Mouse (Mus musculus) right cerebral cortex, postnatal 10 days (tissue): ENCODE measurements around the gene Zfpm1.
A peak's percentile ranks its signal among the peaks of the same experiment; 100 is the strongest.

ENCODE experiments used
- DNase-seq, 2 experiments: peaks; one replicate each; pipeline ENCODE4 v3.0.0; 2021; ENCODE audit warnings: low spot score in 2 of 2

Gene Zfpm1

DNA sequence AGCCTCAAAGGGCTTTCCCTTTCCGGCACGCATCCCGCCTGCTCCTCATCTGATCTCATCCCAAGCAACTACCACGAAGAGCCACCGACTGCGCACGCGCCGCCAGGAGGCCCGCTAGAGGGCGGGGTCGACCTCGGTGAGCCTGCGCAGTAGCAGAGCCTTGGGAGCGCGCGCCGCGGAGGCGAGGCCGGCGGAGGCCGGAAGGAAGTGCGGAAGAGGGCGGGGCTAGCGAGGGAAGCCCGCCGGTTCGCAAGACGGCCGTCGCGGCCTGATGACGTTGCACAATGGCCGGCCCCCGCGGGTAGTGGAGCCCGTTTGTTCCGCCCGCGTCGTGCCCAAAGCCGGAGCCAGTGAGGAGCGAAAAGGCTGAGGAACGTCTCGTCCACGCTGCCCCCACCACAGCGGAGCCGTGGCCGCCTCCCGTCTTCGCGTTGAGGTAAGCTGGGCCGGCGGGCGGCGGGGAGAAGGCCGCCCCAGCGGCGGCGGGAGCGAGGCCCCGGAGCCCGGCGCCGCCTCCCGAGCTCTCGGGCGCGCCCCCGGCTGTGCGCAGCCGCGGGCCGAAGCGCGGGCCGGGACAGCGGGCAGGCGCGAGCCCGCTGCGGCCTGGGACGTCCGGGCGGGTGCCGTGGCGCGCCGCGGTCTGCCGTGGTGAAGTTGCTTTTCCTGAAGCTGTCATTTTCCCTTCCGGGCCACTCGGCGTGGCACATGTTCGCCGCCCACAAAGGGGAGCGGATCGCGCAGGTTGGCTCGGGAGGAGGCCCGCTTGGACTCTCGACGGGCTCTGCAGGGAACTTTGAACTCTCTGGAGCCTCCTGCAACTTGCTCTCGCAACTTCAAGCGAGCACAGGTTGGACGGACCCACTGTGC lies 94.7 kb downstream of the Zfpm1 start, which contains the start of gene Zc3h18:
TSS of gene Zc3h18 (plus strand) at position 245 of the 867 bp plus-strand sequence.
- peak; percentile 99 to 100 for DNase-seq

DNA sequence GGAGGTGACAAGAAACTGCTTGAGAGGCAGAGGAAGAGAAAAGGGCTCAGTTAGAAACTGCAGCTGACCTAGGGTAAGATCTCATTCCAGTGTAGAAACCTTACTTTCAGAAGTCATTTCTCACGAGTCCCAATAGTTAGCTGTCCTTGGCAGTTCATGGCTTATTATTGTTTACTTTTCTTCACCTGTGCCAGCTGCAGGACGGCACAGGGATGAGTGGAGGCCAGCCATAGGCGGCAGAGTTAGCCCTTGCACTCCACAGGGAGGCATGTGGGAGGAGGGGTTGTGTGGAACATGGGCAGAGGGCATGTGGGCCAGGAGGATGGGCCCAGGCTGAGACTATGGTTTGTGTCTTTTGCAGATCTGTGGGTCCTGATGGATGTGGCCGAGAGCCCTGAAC lies 101.1 kb downstream of the Zfpm1 start:
- DNase-seq = no peak
